Mouse (Mus musculus): ENCODE data around the gene Nceh1. TPM values are rescaled to one million over a fixed set of nuclear protein-coding genes. Genes with fewer than 3 reads are reported as not detected.
A peak's percentile ranks its signal among the peaks of the same experiment; 100 is the strongest.
"Not testable (repeated sequence)": the region's sequence is repeated elsewhere in the genome, so short reads cannot be mapped to it uniquely, and the experiment has no call there.

The Nceh1 gene
- polyA plus RNA-seq, 1 experiment from 2014 or later = 11.2 TPM

- H3K36me3 ChIP-seq (replicated peaks); H3K9me3 ChIP-seq; H3K27me3 ChIP-seq (replicated peaks); H3K27ac ChIP-seq; H3K4me3 ChIP-seq; ATAC-seq (replicated peaks); H3K4me2 ChIP-seq; H3K9ac ChIP-seq: not testable (repeated sequence)
- WGBS = 98% methylated on average over 14 of the region's 14 CpGs
- peaks cover 14% of the 10 kb centered on the region for H3K4me1 ChIP-seq
These were observed 96.6 kb downstream of the Nceh1 start for GRCm38 (mm10) chr3:27279286-27279925.

DNA sequence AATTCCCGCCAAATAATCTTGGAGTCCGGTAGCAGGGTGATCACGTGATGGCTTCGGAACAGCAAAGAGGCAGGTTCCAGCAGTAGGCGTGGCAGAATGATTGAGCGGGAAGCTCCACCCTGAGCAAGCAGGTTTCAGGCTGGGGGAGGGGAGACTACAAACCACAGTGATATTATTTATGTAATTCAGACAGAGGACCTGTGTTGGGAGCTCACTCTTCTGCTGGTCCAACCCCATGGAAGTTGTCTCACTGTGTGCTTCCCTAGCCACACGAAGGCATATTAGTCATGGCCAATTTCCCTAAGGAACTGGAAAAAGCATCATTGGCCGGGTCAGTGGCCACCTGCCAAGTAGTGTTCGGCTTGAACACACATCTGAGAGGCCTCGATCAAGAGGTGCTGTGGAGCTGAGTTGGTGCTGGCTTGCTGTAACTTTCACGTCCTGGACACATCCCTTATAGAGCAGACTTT is 97.5 kb downstream of the Nceh1 start:
- Histone ChIP-seq H3K4me1 (peaks cover 14% of the 10 kb centered on the region), H3K27me3 (replicated peaks) (no peaks in the 10 kb centered on the region), H3K4me3 (no peak overlapping the region), H3K27ac (no peak overlapping the region), H3K36me3 (replicated peaks) (no peaks in the 10 kb centered on the region), H3K9me3 (no peaks in the 10 kb centered on the region), H3K9ac (no peak overlapping the region), H3K4me2 (no peak overlapping the region)
- ATAC-seq (replicated peaks) = no peak
- 58% methylated on average over 11 of the region's 11 CpGs for WGBS

DNA sequence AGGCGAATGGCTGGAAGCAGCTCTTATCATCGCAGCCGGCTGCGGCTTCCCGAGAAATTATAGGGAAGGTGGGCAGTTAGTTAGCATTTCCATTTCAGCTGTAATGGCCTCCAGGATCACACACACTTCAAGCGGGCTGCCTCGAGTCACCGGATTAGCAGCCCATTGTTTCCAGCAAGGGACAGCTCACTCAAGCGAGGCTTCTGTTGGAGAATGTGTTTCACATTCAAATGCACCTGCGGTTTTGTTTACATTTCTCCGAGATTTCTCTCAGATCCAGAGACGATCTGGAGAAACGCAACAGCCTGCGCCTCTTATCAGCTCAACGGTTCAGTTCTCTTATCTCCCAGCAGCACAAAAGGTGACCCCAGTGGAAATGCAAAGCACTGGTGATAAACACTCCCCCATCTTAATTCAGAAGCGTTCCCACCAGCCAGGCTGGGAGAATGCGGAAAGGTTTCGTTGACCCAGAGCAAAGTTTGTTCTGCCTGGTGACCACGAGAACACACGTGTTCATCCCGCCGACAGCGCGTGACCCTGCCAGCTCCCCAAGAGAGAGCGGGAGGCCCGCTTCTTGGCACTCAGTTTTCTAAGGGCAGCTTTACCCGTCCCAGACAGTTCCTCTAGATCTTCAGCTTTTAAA is 100.4 kb downstream of the Nceh1 start:
- WGBS = 1% methylated on average over 27 of the region's 27 CpGs

GRCm38 (mm10) chr3:27283796-27284195 is 101.0 kb downstream of the Nceh1 start:
- ATAC-seq (replicated peaks) = peak; percentile 12
- peaks cover 14% of the 10 kb centered on the region for H3K4me1 ChIP-seq
- WGBS = 35% methylated on average over 7 of the region's 7 CpGs
- no peaks in the 10 kb centered on the region for H3K9me3 ChIP-seq
- H3K4me2 ChIP-seq = peak overlapping the region; percentile 65
- H3K9ac ChIP-seq = no peak overlapping the region
- H3K36me3 ChIP-seq (replicated peaks) = no peaks in the 10 kb centered on the region
- H3K27me3 ChIP-seq (replicated peaks) = no peaks in the 10 kb centered on the region
- H3K4me3 ChIP-seq = peak overlapping the region; percentile 34; the same call in 1 of the 2 replicates
- peak overlapping the region; percentile 65; the same call in 1 of the 2 replicates for H3K27ac ChIP-seq

More for the DNA sequence above, 100.4 kb downstream of the Nceh1 start:
- peak; percentile 86 for ATAC-seq (replicated peaks)
- peaks cover 14% of the 10 kb centered on the region for H3K4me1 ChIP-seq
- no peaks in the 10 kb centered on the region for H3K27me3 ChIP-seq (replicated peaks)
- H3K4me2 ChIP-seq = peak overlapping the region; percentile 65
- peak overlapping the region; percentile 65 for H3K27ac ChIP-seq
- no peaks in the 10 kb centered on the region for H3K9me3 ChIP-seq
- H3K4me3 ChIP-seq = peak overlapping the region; percentile 34
- peak overlapping the region; percentile 40 for H3K9ac ChIP-seq
- no peaks in the 10 kb centered on the region for H3K36me3 ChIP-seq (replicated peaks)

DNA sequence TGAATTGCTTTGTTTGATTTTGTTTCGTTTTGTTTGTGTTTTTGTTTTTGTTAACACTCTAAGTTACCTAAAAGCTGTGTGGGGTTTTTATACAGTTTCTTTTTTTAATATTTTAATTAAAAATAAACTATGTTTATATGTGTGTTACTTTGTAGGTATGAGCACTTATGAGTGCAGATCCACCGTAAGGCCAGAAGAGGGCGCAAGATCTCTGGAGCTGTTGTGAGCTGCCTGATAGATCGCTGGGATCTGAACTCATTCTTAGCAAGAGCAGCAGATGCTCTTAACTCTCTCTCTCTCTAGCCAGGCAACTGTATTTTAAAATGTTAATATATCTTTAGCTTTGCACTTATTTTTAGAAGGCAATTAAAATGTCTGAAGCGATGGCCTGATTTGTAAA is 101.5 kb downstream of the Nceh1 start:
- no peaks in the 10 kb centered on the region for H3K27me3 ChIP-seq (replicated peaks)
- H3K9me3 ChIP-seq = no peaks in the 10 kb centered on the region
- WGBS = 92% methylated on average over 5 of the region's 5 CpGs
- H3K4me2 ChIP-seq = no peak overlapping the region
- H3K36me3 ChIP-seq (replicated peaks) = no peaks in the 10 kb centered on the region
- H3K4me3 ChIP-seq = no peak overlapping the region
- peaks cover 14% of the 10 kb centered on the region for H3K4me1 ChIP-seq
- no peak overlapping the region for H3K9ac ChIP-seq
- H3K27ac ChIP-seq = no peak overlapping the region
- no peak for ATAC-seq (replicated peaks)

- Histone ChIP-seq H3K4me3 (no peak overlapping the region), H3K9ac (no peak overlapping the region), H3K27me3 (replicated peaks) (no peaks in the 10 kb centered on the region), H3K27ac (no peak overlapping the region), H3K36me3 (replicated peaks) (no peaks in the 10 kb centered on the region), H3K9me3 (no peaks in the 10 kb centered on the region), H3K4me2 (no peak overlapping the region), H3K4me1 (peaks cover 14% of the 10 kb centered on the region)
- ATAC-seq (replicated peaks) = no peak
- 81% methylated on average over 9 of the region's 9 CpGs for WGBS
These were observed 102.3 kb downstream of the Nceh1 start for GRCm38 (mm10) chr3:27285072-27285471.

GRCm38 (mm10) chr3:27288301-27288700 is 105.5 kb downstream of the Nceh1 start:
- Histone ChIP-seq H3K9me3 (no peaks in the 10 kb centered on the region), H3K9ac (no peak overlapping the region), H3K4me2 (no peak overlapping the region), H3K36me3 (replicated peaks) (no peaks in the 10 kb centered on the region), H3K4me3 (no peak overlapping the region), H3K27me3 (replicated peaks) (no peaks in the 10 kb centered on the region), H3K4me1 (peaks cover 5% of the 10 kb centered on the region), H3K27ac (no peak overlapping the region)
- 73% methylated on average over 2 of the region's 2 CpGs for WGBS
- ATAC-seq (replicated peaks) = no peak

GRCm38 (mm10) chr3:27288909-27289308 is 106.1 kb downstream of the Nceh1 start:
- Histone ChIP-seq H3K36me3 (replicated peaks) (no peaks in the 10 kb centered on the region), H3K27me3 (replicated peaks) (no peaks in the 10 kb centered on the region), H3K4me3 (no peak overlapping the region), H3K9me3 (no peaks in the 10 kb centered on the region), H3K9ac (no peak overlapping the region), H3K4me1 (no peaks in the 10 kb centered on the region), H3K27ac (no peak overlapping the region), H3K4me2 (no peak overlapping the region)
- WGBS = 75% methylated on average over 8 of the region's 8 CpGs
- ATAC-seq (replicated peaks) = no peak

- no peak overlapping the region for H3K9ac ChIP-seq
- no peaks in the 10 kb centered on the region for H3K9me3 ChIP-seq
- H3K4me1 ChIP-seq = no peaks in the 10 kb centered on the region
- H3K27me3 ChIP-seq (replicated peaks) = no peaks in the 10 kb centered on the region
- H3K27ac ChIP-seq = no peak overlapping the region
- WGBS = 82% methylated on average over 5 of the region's 5 CpGs
- ATAC-seq (replicated peaks) = no peak
- H3K4me3 ChIP-seq = no peak overlapping the region
- no peak overlapping the region for H3K4me2 ChIP-seq
- H3K36me3 ChIP-seq (replicated peaks) = no peaks in the 10 kb centered on the region
These were observed 107.5 kb downstream of the Nceh1 start for GRCm38 (mm10) chr3:27290285-27290684.

GRCm38 (mm10) chr3:27290945-27291344 is 108.2 kb downstream of the Nceh1 start:
- not testable (repeated sequence) for ATAC-seq (replicated peaks); H3K27me3 ChIP-seq (replicated peaks); H3K27ac ChIP-seq; H3K36me3 ChIP-seq (replicated peaks); H3K4me3 ChIP-seq; H3K4me2 ChIP-seq; H3K9ac ChIP-seq; H3K9me3 ChIP-seq; H3K4me1 ChIP-seq
- WGBS = 88% methylated on average over 5 of the region's 5 CpGs

GRCm38 (mm10) chr3:27291411-27291810 is 108.6 kb downstream of the Nceh1 start:
- H3K27ac ChIP-seq; H3K27me3 ChIP-seq (replicated peaks); H3K9ac ChIP-seq; H3K4me2 ChIP-seq; H3K4me3 ChIP-seq; H3K4me1 ChIP-seq; ATAC-seq (replicated peaks); H3K36me3 ChIP-seq (replicated peaks); H3K9me3 ChIP-seq: not testable (repeated sequence)
- 86% methylated on average over 4 of the region's 4 CpGs for WGBS

GRCm38 (mm10) chr3:27293645-27294385 is 111.0 kb downstream of the Nceh1 start:
- H3K9ac ChIP-seq = no peak overlapping the region
- H3K4me2 ChIP-seq = no peak overlapping the region
- no peaks in the 10 kb centered on the region for H3K4me1 ChIP-seq
- H3K4me3 ChIP-seq = no peak overlapping the region
- H3K27ac ChIP-seq = no peak overlapping the region
- H3K27me3 ChIP-seq (replicated peaks) = no peaks in the 10 kb centered on the region
- no peaks in the 10 kb centered on the region for H3K9me3 ChIP-seq
- no peaks in the 10 kb centered on the region for H3K36me3 ChIP-seq (replicated peaks)
- 63% methylated on average over 7 of the region's 7 CpGs for WGBS
- ATAC-seq (replicated peaks) = no peak

Data from midbrain, embryonic 15.5 days (tissue).